Mouse (Mus musculus) layer of hippocampus, adult 2 months (tissue): ENCODE measurements around the gene Cmtm7. TPM values are rescaled to one million over a fixed set of nuclear protein-coding genes. Genes with fewer than 3 reads are reported as not detected.
A peak's percentile ranks its signal among the peaks of the same experiment; 100 is the strongest.

Source experiments
- DNase-seq, 2 experiments: peaks; one replicate each; pipeline ENCODE4 v3.0.0; 2022; ENCODE audit warnings: low spot score in 2 of 2
- H3K27ac ChIP-seq: fragments of 200-600 bp; 2 replicates; pipeline ENCODE4 v1.8.1; 2022
- H3K4me3 ChIP-seq: fragments of 200-600 bp; 2 replicates; pipeline ENCODE4 v1.8.1; 2022; ENCODE audit warnings: mild to moderate bottlenecking
- CTCF ChIP-seq: fragments of 200-600 bp; conservative IDR thresholded peaks from 2 replicates; pipeline ENCODE4 v1.8.1; 2022; ENCODE audit warnings: antibody characterized with exemption, mild to moderate bottlenecking, moderate library complexity
- total RNA-seq, 2 experiments: library from RNA; stranded (reverse); gene quantifications; 2 replicates each; pipeline ENCODE4 v1.2.3; 2021

Cmtm7 gene
- total RNA-seq, 2 experiments from 2014 or later: 4.3 to 4.8 TPM

- TF ChIP-seq CTCF: no peak
- DNase-seq: no peak
- Histone ChIP-seq H3K27ac (no peak overlapping the region), H3K4me3 (no peak overlapping the region)
Observed at GRCm38 (mm10) chr9:114771565-114771964, 10.1 kb downstream of the Cmtm7 start.

- H3K4me3 ChIP-seq: no peak overlapping the region
- no peak overlapping the region for H3K27ac ChIP-seq
- DNase-seq: no peak
- TF ChIP-seq CTCF: no peak
Observed at GRCm38 (mm10) chr9:114770224-114770623, 11.4 kb downstream of the Cmtm7 start.

GRCm38 (mm10) chr9:114768066-114768465 lies 13.6 kb downstream of the Cmtm7 start:
- no peak for DNase-seq
- H3K4me3 ChIP-seq: no peak overlapping the region
- no peak overlapping the region for H3K27ac ChIP-seq
- TF ChIP-seq CTCF: no peak

GRCm38 (mm10) chr9:114767507-114767906 lies 14.1 kb downstream of the Cmtm7 start:
- no peak for DNase-seq
- no peak for TF ChIP-seq CTCF
- no peak overlapping the region for H3K27ac ChIP-seq
- H3K4me3 ChIP-seq: no peak overlapping the region

GRCm38 (mm10) chr9:114767030-114767429 lies 14.6 kb downstream of the Cmtm7 start:
- H3K27ac ChIP-seq: no peak overlapping the region
- TF ChIP-seq CTCF: no peak
- DNase-seq: peak; percentile 28 to 40
- no peak overlapping the region for H3K4me3 ChIP-seq

- no peak overlapping the region for H3K4me3 ChIP-seq
- H3K27ac ChIP-seq: no peak overlapping the region
- DNase-seq: no peak
- TF ChIP-seq CTCF: peak; percentile 63
Observed at GRCm38 (mm10) chr9:114763341-114763740, 18.3 kb downstream of the Cmtm7 start.

GRCm38 (mm10) chr9:114761848-114762247 lies 19.8 kb downstream of the Cmtm7 start:
- no peak for TF ChIP-seq CTCF
- no peak for DNase-seq
- Histone ChIP-seq H3K4me3 (no peak overlapping the region), H3K27ac (no peak overlapping the region)

GRCm38 (mm10) chr9:114760353-114760752 lies 21.3 kb downstream of the Cmtm7 start:
- no peak for DNase-seq
- no peak overlapping the region for H3K27ac ChIP-seq
- TF ChIP-seq CTCF: no peak
- no peak overlapping the region for H3K4me3 ChIP-seq

GRCm38 (mm10) chr9:114759886-114760285 lies 21.8 kb downstream of the Cmtm7 start:
- Histone ChIP-seq H3K4me3 (no peak overlapping the region), H3K27ac (no peak overlapping the region)
- no peak for DNase-seq
- TF ChIP-seq CTCF: no peak

GRCm38 (mm10) chr9:114758801-114759200 lies 22.9 kb downstream of the Cmtm7 start:
- no peak for DNase-seq
- TF ChIP-seq CTCF: no peak
- Histone ChIP-seq H3K27ac (no peak overlapping the region), H3K4me3 (no peak overlapping the region)

GRCm38 (mm10) chr9:114758272-114758671 lies 23.4 kb downstream of the Cmtm7 start:
- Histone ChIP-seq H3K4me3 (no peak overlapping the region), H3K27ac (no peak overlapping the region)
- TF ChIP-seq CTCF: no peak
- no peak for DNase-seq

- H3K4me3 ChIP-seq: peak overlapping the region; percentile 67
- peak overlapping the region; percentile 74; the same call in 1 of the 2 replicates for H3K27ac ChIP-seq
- TF ChIP-seq CTCF: peak; percentile 97
- DNase-seq: peak; percentile 87 to 92
Observed at GRCm38 (mm10) chr9:114752863-114753484, 28.7 kb downstream of the Cmtm7 start.

- Histone ChIP-seq H3K4me3 (peak overlapping the region; percentile 67), H3K27ac (peak overlapping the region; percentile 74; the same call in 1 of the 2 replicates)
- no peak for DNase-seq
- no peak for TF ChIP-seq CTCF
Observed at GRCm38 (mm10) chr9:114752311-114752710, 29.3 kb downstream of the Cmtm7 start.

GRCm38 (mm10) chr9:114751582-114751981 lies 30.1 kb downstream of the Cmtm7 start:
- H3K27ac ChIP-seq: no peak overlapping the region
- no peak overlapping the region for H3K4me3 ChIP-seq
- peak; percentile 62 for TF ChIP-seq CTCF
- no peak for DNase-seq
